Mouse (Mus musculus): ENCODE results near the gene Abhd18.
A peak's percentile ranks its signal among the peaks of the same experiment; 100 is the strongest.
"Not testable (repeated sequence)": the region's sequence is repeated elsewhere in the genome, so short reads cannot be mapped to it uniquely, and the experiment has no call there.

Abhd18 gene

DNA sequence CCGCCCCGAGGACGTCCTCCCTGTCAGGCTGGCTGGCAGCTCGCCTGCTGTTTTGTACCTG, at the start of gene Abhd18:
Abhd18 (plus strand) TSS at position 14 of the 61 bp plus-strand sequence.
- DNase-seq, result not testable (repeated sequence)

DNA sequence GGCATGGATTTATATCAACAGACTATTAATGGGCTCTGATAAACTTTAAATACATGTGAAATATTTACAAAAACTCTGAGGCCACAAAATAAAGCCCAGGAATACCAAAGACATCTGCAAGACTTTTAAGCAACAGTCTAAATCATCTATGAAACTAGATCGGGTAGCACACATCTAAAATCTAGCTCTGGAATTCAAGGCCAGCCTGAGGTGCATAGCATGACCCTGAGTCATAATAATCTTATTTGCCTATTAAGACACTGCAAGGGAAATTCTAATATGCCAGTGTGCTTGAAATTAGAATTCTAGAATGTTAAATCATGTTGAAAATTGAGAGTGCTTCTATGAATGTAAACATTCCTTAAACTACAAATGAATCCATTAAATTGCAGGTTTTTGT, 48.7 kb upstream of the Abhd18 start:
- DNase-seq, result no peak

DNA sequence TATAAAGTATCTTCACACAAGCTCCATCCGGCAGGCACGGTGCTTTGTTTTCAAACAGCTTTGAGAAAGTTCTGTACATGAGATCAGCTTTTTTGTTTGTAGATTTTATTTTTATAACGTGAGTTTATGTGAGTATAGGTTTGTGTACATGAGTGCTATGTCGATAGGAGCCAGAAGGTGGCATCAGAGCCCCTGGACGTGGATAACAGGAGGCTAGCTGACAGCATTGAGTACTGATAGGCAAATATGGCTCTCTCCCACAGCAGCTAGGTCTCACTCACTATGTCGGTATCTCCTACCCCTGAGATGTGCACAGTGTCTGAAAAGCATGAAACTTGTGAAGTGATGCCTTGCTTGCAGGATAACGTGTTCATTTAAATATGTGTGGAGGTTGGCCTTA, 48.3 kb upstream of the Abhd18 start:
- peak; percentile 28 to 37 for DNase-seq

DNA sequence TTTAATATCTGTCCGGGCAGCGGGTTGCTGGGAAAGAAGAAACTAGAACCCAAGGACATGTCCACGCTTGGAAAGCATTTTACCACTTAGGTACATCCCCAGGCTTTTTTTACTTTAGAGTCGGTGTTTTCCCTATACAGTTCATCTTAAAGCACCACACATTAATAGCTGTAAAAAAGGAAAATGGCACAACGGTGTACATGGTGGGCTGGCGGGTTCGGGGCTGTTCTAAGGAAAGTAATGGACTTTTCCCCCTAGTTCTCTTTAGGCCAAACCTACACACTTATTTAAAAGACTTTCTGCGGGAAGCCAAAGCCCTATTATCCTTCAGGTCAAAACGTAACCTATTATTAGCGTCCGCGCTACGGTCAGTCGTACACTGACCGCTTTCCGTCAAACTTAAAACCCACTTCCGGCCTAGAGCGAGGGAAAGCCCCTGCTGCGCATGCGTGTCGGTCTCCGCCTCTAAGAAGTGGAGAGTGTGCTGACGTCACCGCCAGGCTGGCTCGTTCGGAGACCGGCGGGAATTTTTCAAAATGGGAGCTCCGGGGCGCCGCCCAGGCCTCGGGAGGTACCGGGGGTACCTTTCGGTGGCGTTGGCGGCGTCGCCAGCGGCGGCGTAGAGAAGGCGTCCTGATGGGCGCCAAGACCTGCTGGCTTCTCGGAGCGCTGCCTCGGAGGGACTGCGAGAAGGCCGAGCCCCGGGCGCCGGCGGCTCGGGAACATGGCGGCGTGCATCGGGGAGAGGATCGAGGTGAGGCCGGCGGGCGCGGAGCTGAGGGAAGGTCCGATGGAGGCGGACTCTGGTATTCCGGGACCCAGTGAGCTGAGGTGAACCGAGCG, 47.0 kb upstream of the Abhd18 start, which contains the start of gene Plk4:
Plk4 (plus strand) TSS at position 490 of the 843 bp plus-strand sequence.
- peak; percentile 96 to 97 for DNase-seq

DNA sequence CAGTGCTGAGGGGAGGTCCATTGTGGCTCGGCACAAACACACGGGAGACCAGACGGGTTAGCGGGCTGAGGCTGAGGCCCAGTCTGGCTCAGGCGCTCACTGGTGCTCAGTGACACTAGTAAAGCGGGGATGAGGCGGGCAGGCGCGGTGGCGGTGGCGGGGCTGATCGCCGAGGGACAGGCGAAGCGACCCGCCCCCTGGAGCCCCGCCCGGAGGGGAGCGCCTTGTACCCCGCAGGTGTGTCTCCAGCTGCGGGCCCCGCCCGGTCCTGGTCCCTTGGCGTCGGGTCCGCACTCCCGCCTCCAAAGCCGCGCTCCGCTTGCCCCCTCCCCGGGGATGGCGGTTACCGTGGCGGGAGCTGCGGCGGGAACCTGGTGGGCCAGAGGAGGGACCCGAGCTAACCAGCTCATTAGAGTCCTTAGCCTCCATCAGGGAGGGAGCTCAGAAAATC, 46.4 kb upstream of the Abhd18 start:
- DNase-seq, result peak; percentile 43 to 48

DNA sequence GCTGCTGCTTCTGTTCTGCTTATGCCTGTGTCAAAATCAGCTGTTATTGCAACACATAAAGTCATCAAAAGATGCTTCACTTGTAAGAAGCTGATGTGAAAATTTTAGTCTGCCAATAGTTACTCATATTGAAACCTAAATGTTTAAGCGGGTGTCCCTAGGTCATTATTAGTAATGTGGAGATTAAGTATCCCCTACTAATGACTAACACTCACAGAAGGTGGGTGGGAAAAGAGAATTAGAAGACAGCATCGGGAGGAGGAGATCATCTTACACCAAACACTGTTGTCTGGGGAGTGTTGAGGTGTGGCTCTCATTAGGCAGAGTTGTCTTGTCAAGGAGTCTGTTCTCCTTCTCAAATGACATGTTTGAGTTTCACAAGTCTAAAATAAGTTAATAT, 39.9 kb upstream of the Abhd18 start:
- DNase-seq, result no peak

DNA sequence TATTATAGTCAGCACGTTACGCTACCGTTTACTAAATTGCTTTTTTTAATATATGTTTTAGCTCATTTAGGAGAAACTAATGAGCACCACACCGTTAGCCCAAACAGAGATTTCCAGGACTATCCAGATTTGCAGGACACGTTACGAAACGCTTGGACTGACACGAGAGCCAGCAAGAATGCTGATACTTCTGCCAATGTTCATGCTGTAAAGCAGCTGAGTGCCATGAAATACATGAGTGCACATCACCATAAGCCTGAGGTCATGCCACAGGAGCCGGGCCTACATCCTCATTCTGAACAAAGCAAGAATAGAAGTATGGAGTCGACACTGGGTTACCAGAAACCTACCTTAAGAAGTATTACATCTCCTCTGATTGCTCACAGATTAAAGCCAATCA, 38.1 kb upstream of the Abhd18 start:
- no peak for DNase-seq

DNA sequence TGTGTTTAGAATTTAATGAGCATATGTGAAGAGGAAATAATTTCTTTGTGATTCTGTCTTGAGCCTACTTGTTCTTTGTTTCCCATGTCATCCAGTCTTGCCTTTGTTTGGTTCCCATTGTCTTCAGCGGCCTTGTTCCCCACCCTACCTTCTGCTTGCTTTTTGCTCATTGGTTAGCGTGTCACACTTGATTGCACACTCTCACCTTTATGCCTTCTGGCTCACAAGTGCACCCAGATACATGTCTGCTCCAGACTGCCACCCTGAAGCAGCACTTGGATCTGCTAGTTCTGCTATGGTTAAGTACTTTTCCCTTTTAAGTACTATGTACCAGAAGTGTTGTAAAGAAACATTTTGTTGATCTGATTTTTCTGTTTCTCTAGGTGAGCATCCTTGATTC, 36.9 kb upstream of the Abhd18 start:
- no peak for DNase-seq

DNA sequence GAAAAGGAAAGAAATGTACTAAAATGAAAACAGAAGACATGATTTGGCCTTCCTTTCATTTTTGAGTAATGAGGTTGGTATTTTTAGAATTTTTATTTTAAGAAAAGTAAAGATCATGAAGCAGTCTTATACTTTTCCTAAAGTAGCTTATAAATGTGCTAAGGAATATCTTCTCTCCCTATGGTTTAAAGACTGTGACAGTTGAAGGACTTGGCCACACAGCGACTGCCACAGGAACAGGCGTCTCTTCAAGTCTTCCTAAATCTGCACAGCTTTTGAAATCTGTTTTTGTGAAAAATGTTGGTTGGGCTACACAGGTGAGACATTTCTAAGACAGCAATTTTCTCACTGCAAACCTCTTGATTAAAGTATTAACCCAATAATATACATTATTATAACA, 33.5 kb upstream of the Abhd18 start:
- DNase-seq, result no peak

DNA sequence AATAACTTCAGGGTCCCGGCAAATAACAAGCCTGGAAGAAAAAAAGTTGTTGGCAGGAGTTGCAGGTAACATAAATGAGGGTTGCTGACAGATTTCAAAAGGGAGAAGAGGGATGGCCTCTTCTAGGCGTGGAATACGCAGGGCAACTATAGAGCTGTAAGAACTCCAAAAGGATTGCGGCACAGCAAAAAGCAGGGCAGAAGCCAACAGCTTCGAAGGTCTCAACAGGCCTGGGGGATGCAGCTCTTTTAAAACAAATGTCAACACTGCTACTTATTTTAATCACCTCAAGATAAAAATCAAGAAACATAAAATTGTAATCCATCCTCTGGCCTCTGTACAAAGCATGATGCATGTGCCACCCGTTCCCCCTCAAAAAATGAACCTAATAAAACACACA, 1.2 kb upstream of the Abhd18 start:
- peak in 1 of 2 experiments; percentile 25 for DNase-seq

DNA sequence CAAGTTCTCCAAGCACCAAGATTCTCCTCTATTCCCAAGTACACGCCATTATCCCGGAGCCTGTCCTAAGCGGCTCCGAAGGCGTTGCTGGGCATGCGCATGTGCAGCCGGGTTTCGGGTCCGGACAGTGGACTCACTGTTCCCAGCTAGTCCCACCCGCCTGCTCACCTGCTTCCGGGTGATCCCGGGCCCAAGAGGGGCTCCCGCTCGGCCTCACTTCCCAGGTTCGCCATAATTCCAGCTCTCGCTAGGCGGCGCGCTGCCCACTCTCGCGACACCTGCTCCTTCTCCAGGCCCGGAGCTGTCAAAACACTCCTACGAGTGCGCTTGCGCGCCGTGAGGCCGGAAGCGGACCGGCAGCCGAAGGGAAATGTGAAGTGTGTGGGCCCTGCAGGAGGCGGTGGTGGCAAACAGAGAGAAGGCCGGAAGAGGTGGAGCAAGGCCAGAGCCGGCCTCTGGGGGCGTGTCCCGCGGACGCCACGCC, 255 bp upstream of the Abhd18 start, which contains the start of gene Mfsd8:
Mfsd8 (minus strand) TSS at position 414 of the 484 bp plus-strand sequence.
- peak; percentile 96 to 97 for DNase-seq

DNA sequence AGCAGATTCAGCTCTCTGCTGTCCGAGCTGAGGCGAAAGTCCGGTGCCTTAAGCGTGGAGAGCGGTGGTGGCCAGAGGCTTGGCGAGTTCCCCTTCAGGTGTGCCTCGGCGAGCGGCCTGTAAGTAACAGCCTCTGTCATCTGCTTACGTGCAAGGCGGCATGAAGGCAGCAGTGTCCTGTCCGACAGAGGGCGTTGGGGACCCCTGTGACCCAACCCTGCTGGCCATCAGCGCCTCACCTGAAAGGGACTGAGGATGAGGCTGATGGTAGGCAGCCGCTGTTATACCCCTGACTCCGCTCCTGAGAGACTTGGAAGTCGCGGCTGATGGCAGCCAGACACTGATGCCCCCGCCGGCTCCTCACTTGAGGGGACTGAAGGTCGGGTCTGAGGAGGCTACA, 248 bp downstream of the Abhd18 start:
- DNase-seq, result peak; percentile 83

DNA sequence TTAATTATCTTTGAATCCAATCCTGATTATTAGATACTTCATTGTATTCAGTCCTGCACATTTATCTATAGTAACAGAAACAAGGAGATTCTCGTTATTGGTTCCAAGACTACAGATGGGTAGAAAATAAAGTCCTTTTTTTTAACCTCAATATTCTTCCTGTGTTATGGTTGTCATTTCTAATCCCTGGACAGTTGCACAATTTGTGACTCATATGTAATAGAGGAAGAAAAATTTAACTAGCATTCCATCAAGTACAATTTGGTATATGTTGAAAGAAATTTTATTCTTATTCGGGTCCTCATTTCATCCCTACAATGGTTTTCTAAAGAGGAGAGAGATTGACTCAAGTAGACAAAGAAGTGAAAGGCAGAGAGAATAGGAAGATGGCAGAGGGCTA, 1.2 kb downstream of the Abhd18 start:
- DNase-seq, result not testable (repeated sequence)

DNA sequence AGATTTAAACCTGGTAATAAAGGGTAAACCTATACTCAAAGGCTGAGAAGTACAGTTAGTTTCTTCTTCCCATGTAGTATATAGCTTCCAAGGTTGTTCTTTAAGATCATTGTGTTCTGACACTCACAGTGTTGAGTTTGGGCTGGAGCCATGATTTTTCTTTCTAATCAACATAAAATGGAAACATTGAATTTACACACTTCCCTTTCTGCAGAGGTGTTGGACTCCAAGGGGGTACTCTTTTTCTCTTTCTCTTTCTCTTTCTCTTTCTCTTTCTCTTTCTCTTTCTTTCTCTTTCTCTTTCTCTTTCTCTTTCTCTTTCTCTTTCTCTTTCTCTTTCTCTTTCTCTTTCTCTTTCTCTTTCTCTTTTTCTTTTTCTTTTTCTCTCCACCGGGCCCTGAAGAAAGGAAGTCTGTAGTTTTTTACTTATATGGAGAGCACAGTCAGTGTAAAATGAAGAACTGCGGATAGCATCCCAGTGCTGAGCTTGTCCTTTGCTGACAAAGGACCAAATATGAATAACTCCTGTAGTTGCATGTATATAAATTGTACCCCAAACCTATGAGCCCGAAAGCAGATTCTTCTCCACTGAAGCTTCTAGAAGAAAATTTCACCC, 6.5 kb downstream of the Abhd18 start:
- DNase-seq, result not testable (repeated sequence)

DNA sequence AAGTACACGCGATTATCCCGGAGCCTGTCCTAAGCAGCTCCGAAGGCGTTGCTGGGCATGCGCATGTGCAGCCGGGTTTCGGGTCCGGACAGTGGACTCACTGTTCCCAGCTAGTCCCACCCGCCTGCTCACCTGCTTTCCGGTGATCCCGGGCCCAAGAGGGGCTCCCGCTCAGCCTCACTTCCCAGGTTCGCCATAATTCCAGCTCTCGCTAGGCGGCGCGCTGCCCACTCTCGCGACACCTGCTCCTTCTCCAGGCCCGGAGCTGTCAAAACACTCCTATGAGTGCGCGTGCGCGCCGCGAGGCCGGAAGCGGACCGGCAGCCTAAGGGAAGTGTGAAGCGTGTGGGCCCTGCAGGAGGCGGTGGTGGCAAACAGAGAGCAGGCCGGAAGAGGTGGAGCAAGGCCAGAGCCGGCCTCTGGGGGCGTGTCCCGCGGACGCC, 47.1 kb downstream of the Abhd18 start:
- peak; percentile 98 to 99 for DNase-seq

DNA sequence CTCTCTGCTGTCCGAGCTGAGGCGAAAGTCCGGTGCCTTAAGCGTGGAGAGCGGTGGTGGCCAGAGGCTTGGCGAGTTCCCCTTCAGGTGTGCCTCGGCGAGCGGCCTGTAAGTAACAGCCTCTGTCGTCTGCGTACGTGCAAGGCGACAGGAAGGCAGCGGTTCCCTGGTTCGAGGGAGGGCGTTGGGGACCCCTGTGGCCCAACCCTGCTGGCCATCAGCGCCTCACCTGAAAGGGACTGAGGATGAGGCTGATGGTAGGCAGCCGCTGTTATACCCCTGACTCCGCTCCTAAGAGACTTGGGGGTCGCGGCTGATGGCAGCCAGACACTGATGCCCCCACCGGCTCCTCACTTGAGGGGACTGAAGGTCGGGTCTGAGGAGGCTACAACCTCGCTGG, 47.6 kb downstream of the Abhd18 start:
- DNase-seq, result peak; percentile 55 to 60

DNA sequence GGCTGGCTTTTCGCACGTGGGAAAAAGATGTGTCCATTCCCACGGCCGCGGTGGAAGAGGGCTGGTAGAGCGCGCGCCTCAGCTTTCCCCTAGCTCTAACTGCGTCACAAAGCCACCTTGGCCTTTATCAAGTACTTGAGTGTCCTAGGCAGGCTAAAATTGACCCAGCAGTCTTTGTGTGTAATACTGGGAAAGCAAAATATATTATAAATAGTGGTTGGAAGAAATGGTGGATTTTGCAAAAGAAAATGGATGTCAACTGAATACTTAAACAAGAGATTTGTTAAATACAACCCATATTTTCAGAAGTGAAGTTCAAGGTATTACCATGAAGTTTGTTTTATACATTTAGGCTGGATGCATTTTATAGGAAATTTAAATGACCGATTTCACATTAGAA, 55.7 kb downstream of the Abhd18 start, which contains the start of gene 1700034I23Rik:
1700034I23Rik (minus strand) TSS at position 101 of the 400 bp plus-strand sequence.
- not testable (repeated sequence) for DNase-seq

DNA sequence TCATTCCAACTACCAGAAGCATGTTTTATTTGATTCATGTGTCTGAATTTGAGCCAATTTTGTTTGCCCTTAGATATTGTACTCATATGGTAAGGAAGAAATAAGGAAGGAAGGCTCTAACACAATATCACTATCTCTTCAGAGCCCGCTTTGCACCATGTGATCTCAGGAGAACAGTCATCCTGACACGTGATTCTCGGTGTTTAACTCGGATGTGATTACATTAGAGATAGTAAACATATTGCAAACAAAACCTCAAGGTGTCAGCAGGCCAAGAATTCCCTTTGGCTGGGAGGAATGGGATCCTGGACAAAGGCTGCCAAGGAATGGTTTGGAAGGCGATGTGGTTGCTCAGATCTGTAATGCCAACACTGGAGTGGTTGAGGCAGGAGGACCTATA, 91.4 kb downstream of the Abhd18 start:
- DNase-seq, result no peak

DNA sequence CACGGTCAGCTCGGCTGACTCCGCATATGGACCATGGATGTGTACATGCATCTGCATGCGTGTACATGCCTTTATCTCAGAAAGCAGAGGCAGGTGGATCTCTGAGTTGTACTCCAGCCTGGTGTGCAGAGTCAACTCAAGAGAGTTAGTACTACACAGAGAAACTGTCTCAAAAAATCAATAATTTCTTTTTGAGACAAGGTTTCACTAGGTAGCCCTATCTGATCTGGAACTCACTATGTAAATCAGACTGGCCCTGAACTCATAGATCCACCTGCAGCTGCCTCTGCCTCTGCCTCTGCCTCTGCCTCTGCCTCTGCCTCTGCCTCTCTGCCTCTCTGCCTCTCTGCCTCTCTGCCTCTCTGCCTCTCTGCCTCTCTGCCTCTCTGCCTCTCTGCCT, 91.8 kb downstream of the Abhd18 start:
- no peak for DNase-seq

DNA sequence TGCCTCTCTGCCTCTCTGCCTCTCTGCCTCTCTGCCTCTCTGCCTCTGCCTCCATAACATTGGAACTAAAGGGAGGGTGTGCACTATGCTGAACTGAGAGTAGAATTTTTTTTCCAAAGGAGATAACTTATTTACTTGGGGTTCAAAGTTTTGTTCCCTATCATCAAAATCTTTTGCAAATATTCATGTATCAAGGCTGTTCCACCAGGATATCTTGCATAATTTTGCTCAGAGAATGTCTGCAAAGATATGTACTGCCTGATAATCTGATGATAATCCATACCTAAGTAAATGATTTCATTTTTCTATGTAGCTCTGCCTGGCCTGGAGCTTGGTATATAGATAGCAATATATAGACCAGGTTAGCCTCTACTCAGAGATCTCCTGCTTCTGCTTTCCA, 92.2 kb downstream of the Abhd18 start:
- DNase-seq, result no peak

DNA sequence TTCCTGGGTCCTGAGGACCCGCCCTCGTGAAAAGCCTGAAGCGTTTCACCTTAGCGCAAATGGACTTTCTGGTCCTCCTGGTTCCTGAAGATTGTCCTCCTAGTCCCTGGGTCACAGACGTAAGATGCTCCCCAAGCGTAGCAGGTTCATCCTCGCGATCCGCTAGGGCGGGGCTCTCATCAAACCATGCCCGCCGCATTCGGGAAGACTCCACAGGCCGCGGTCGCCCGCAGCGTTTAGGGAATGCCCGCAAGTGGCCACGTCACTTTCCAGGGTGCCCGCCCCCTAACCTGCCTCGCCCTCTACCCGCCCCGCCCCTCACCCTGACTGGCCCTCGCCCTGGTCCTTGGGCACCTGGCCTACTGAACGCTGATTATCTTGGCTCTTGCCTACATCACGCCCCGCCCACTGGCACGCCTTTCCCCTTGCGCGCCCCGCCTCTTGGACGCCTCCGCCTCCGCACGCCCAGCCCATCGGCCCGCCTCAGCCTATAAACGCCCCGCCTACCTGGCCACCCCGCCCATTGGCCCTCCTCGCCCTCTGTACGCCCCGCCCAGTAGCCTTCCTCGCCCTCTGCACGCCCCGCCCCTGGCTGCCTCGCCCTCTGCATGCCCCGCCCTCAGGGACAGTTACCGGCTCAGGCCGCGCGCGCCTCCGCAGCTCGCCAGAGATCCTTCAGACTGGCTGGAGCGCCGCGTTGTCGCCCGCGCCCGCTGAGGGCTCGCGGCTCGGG, 102.6 kb downstream of the Abhd18 start, which contains the start of gene Larp1b:
Larp1b (plus strand) TSS at position 659 of the 733 bp plus-strand sequence.
- DNase-seq, result peak; percentile 100

DNA sequence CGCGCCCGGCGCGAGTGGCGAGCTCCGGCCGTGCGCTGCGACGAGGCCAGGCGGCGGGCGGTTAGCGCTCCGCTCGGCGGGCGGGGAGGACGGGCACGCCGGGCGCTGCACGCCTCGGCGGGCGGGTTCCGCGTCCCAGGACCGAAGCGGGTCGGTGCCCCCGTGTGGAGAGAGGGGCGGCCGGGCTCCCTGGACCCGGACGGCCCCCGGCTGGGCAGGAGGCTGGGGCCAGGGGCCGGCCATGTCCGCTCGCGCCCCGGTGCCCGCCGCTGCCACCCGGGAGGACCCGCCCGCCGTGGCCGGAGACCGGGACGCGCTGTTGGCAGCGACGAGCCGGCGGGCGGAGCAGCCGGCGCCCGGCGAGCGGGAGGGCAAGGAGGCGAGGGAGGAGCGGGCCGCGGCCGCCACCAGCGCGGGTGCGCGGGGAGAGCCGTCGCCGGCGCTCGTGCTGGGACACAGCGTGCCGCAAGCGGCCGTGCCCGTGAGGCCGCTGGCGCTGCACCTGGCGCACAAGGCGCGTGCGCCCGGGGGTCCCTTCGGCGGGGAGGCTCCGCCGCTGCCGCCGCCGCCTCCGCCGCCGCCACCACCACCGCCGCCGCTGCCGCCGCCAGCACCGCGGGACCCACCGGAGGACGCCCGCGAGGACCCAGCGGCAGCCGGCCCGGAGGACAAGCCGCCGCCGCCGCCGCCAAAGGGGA, 103.3 kb downstream of the Abhd18 start:
- DNase-seq, result peak; percentile 63 to 81

DNA sequence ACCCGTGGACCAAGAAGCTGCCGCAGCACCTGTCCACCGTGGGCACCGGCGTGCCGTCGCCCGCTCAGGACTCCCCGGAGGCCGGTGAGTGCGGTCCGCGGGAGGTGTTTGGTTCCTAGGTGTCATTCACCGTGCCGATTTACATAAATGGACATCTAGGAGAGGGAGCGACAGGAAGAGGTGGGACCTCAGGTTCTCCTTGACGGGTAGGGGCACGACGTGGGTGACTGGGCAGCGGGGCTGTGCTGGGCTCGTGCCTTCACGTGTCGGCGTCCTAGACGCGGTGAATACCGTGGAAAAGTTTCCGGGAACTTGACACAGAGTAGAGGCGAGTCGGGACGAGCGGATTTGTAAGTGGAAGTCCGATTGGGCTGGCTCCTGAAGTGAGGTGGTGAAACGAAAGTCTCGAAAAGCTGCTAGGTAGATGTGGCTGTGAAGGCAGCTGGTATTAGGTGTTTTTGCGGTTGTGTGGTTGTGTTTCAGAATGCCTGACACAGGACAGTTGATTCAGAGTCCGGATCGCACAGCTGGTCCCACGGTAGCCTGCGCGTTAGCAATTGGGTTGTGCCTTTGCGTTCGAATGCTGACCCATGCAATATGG, 103.9 kb downstream of the Abhd18 start:
- DNase-seq, result peak; percentile 52 to 70

Data from cerebellum, adult 18-20 months (tissue).